Mouse (Mus musculus) CD4-positive, CD25-positive, alpha-beta regulatory T cell, adult 2 months (primary cell): ENCODE data around the gene Gm36176.
A peak's percentile ranks its signal among the peaks of the same experiment; 100 is the strongest.
"Not testable (repeated sequence)": the region's sequence is repeated elsewhere in the genome, so short reads cannot be mapped to it uniquely, and the experiment has no call there.

Source experiments
- DNase-seq: peaks from one replicate; pipeline ENCODE4 v3.0.0-alpha.2; 2012; ENCODE audit warnings: low read depth, low spot score

Gm36176 gene

GRCm38 (mm10) chr10:77846503-77846902 is at the start of gene Gm36176:
Gm36176 (plus strand) TSS chr10:77846803.
- no peak for DNase-seq

DNA sequence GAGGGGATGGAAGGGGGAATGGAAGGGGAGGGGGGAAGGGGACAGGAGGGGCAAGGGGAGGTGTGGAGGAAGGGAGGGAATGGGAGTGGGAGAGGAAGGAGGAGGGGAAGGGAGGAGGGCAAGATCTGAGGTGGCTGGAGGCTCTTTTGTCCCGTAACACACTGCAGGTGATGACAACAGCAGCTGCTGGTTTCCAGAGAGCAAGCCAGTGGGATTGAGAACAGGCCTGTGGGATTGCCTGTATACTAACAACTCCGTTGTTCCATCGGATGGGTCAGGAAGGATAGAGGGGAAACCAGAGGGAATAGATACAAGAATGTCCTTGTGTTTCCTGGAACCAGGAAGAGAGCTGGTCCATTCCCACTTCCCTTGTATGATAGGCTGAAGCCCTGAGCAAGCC is 48.9 kb upstream of the Gm36176 start:
- DNase-seq, result no peak

DNA sequence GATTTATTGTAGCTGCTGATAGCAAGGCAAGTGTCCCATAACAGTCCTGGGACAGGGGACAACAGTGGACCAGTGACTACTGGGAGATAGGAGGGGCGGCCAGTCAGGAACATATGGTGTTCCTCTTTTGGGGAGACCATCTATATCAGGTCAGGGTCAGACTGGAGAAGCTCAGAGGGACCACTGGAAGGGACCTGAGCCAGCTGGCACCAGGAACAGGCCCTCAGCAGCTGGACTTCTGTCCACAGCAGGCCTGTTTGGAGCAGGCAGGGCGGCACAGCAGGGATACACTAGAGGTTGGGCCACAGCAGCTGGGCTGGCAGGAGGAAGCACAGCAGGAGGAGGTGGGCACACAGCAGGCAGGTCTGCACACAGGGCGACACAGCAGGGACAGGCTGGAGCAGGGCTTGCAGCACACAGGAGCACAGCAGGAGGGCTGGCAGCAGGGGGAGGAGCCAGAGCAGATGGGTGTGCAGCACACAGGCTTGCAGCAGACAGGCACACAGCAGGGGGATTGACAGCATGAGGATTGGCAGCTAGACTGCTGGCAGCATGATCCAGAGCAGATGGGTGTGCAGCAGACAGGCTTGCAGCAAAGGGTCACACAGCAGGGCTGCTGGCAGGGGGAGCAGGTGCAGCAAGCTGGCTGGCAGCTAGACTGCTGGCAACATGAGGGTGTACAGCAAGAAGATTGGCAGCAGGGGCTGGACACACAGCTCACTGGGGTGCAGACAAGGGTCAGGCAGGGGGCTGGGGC is 48.3 kb upstream of the Gm36176 start:
- not testable (repeated sequence) for DNase-seq

DNA sequence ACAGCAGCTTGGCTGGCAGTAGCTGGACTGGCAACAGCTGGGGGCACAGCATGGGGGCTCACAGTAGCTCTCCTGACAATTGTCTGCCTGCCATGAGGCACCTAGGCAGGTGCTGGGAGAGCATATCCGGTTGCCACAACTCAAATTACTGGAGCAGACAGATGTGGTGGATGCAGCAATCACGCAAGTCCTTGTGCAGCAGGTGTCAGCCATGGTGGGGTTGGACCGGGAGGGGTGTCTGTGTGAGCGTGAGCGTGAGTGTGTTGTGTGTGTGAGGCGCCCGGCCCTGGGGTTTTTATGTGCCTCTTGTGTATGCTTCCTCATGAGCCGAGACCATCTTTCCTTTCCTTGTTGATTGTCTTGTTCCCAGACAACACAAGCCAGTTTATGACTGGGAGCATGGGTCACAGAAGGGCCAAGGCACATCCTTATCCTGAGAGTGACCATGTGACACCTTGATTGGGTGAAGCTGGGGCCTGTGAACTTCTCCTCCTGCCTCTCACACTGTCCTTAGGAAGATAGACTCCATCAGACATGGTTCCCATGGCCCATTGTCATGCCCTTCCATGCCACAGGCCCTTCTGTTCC is 47.6 kb upstream of the Gm36176 start, which contains the start of gene Gm19668:
Gm19668 (minus strand) TSS at position 213 of the 588 bp plus-strand sequence.
- no peak for DNase-seq

GRCm38 (mm10) chr10:77804095-77804494 is 42.5 kb upstream of the Gm36176 start:
- no peak for DNase-seq

- no peak for DNase-seq
Observed at GRCm38 (mm10) chr10:77811743-77812142, 34.9 kb upstream of the Gm36176 start, which contains the start of gene Gm9507. Gm9507 (minus strand) TSS chr10:77811843.

DNA sequence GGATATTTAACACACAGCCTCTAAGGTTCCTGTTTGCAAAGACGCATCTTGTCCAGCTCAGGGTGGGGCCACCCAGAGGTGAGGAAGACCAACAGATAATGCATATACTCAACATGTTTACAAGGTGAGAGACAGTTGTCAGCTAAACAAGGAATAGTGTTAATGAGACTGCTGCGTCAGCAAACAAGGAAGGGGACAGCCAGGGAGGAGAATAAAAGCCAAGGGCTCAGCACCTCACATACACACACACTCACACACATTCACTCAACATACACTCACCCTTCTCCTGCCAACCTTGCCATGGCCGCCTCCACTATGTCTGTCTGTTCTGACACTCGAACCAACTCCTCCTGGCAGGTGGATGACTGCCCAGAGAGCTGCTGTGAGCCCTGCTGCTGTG is 32.2 kb upstream of the Gm36176 start, which contains the start of gene Gm2696:
Gm2696 (plus strand) TSS at position 301 of the 400 bp plus-strand sequence.
- DNase-seq, result no peak

DNA sequence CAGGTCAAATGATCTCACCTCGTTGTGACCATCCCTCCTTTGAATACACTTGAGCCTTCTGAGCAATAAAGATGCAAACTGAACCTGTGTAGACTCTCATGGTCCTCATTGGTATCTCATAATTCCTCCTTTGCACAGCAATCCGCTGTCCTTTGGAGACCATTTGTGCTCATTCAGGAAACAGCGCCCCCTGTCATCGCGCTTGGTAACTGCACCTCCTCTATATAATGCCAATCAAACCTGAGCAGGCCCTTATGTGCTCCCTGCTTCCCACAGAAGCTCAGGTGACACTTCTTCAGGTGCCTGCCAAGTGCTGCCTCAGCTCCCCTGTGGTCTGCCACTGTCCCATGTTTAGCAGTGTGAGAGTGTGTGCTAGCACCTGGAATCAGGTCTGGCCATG is 31.1 kb upstream of the Gm36176 start:
- DNase-seq, result peak; percentile 57

DNA sequence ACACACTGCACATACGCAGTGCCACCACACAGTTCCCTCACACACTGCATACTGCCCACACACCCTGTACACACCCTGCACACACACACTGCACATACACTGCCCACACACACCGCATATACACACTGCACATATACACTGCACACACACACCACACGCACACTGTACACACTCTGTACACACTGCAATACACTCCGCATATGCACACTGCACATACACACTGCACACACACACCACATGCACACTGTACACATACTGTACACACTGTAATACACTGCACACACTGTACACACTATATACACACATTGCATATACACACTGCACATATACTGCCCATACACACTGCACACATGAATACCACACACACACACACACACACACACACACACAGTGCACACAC is 28.1 kb upstream of the Gm36176 start:
- no peak for DNase-seq

- DNase-seq, result no peak
Observed at GRCm38 (mm10) chr10:77819203-77819602, 27.4 kb upstream of the Gm36176 start.

GRCm38 (mm10) chr10:77826951-77827350 is 19.7 kb upstream of the Gm36176 start, which contains the start of gene Krtap10-4:
Krtap10-4 (minus strand) TSS chr10:77827095.
- no peak for DNase-seq

GRCm38 (mm10) chr10:77835647-77836046 is 11.0 kb upstream of the Gm36176 start, which contains the start of gene Krtap10-10:
Krtap10-10 (plus strand) TSS chr10:77835947.
- DNase-seq, result no peak

- no peak for DNase-seq
Observed at GRCm38 (mm10) chr10:77839006-77839405, 7.6 kb upstream of the Gm36176 start.

- no peak for DNase-seq
Observed at GRCm38 (mm10) chr10:77846961-77847360, 358 bp downstream of the Gm36176 start.

DNA sequence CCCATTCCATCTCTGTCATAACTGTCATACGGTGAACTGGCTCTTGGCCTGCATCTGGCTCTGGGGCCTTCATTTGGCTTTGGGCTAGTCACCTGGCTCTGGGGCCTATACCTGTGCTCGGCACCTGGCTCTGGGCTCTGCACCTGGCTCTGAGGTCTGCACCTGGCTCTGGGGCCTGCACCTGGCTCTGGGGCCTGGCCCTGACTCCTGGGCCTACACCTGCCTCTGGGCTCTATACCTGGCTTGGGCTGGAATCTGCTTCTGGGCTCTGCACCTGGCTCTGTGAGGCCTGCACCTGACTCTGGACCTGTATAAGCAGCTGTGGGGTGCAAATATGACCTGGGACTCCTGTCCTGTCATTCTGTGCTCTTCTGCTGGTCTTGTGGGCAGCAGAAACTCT is 935 bp downstream of the Gm36176 start:
- DNase-seq, result no peak

- DNase-seq, result no peak
Observed at GRCm38 (mm10) chr10:77852559-77852958, 6.0 kb downstream of the Gm36176 start, which contains the start of gene Gm10318. Gm10318 (plus strand) TSS chr10:77852859.

GRCm38 (mm10) chr10:77861675-77862074 is 15.1 kb downstream of the Gm36176 start, which contains the start of gene Gm3285:
Gm3285 (plus strand) TSS chr10:77861975.
- DNase-seq, result no peak

DNA sequence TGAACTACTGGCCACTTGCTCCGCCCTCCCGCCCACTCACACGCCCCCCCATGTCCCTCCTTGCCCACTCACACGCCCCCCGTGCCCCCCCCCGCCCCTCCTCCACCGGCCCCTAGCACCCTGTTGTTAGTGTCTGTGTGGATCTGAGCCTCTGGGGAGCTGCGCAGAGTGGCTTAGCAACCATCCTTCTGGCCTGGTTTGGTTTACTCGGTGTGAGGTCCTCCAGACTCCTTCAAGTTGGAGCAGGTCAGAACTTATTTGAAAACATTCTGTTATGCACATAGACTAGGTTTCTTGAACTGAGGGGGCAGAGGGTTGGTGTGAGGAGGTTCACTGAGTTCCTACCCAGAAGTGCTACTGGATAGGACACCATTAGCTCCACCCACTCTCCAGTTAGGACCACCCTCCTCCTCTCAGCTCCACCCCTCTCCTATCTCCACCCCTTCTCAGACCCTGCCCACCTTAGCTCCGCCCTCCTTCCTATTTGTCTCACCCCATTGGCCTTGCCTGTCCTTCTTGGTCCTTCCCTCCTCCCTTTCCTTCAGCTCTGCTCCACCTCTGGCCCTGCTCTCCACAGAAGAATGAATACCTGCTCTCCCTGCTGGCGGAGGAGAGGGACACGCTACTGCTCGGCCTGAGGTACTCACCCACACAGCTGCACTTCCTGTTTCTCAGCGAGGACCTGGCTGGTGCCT is 17.6 kb downstream of the Gm36176 start:
- peak; percentile 73 for DNase-seq

DNA sequence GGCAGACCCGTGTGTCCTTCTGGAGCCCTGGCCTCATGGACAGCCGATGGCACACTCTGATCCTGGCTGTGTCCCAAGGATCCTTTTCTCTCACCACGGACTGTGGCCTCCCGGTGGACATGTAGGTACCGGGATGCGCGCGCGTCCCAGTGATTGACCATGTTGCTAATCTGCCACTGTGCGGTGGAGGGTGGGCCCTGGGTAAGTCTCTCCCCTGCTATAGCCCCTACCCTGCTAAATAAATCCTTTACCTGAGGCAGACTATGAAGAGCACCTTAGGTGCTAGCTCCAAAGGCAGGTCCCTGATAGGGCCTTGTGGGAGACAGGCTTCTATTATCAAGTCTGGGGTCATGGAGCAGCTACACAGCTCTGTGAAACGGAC is 18.1 kb downstream of the Gm36176 start:
- no peak for DNase-seq

GRCm38 (mm10) chr10:77867546-77867945 is 20.9 kb downstream of the Gm36176 start:
- DNase-seq, result no peak

GRCm38 (mm10) chr10:77869651-77870050 is 23.0 kb downstream of the Gm36176 start:
- no peak for DNase-seq

- DNase-seq, result peak; percentile 24
Observed at GRCm38 (mm10) chr10:77878985-77879384, 32.4 kb downstream of the Gm36176 start.
